ENCODE assay signal across 9 mouse cellular contexts in genomic region chr19:28726161-28726880, GRCm38 (mm10). TPM values are rescaled to one million over a fixed set of nuclear protein-coding genes. Genes with fewer than 3 reads are reported as not detected.
DNase-seq lines count a peak whose midpoint lies in the region; ATAC-seq lines count a peak whose summit lies in the region.
"Had no signal": no experiment of that assay in that cellular context is flagged by ENCODE, and none has a peak within 500 bp of the region (broad histone marks: within the 10 kb centered on the region; RNA-seq: fewer than 3 reads in every experiment).

No protein-coding gene starts in this region.

- no peaks in the 10 kb centered on the region for H3K9me3 ChIP-seq in kidney, embryonic 14.5 days (ENCODE audit: control insufficient read depth, low read length)
- H3K9me3 ChIP-seq: embryonic facial prominence, embryonic 13.5 days had no signal

- no peaks in the 10 kb centered on the region for H3K4me1 ChIP-seq in kidney, embryonic 14.5 days (ENCODE audit: control insufficient read depth, insufficient read depth, low read length)
- H3K4me1 ChIP-seq: embryonic facial prominence, embryonic 13.5 days had no signal

- H3K4me2 ChIP-seq in kidney, embryonic 14.5 days (replicated peaks; ENCODE audit: low read depth, low read length) = no peak overlapping the region
- H3K4me2 ChIP-seq: embryonic facial prominence, embryonic 13.5 days had no signal

- H3K4me3 ChIP-seq in kidney, embryonic 14.5 days (ENCODE audit: low read length) = no peak overlapping the region
- H3K4me3 ChIP-seq: embryonic facial prominence, embryonic 13.5 days had no signal

- no peaks in the 10 kb centered on the region for H3K27me3 ChIP-seq in kidney, embryonic 14.5 days (ENCODE audit: control insufficient read depth, insufficient read depth, low read length)
- H3K27me3 ChIP-seq: embryonic facial prominence, embryonic 13.5 days had no signal

- WGBS in kidney, embryonic 14.5 days = 58% methylated on average over 18 of the region's 18 CpGs

- H3K9ac ChIP-seq in kidney, embryonic 14.5 days (ENCODE audit: low read depth, low read length) = no peak overlapping the region
- H3K9ac ChIP-seq: embryonic facial prominence, embryonic 13.5 days had no signal

- peak; percentile 72 for DNase-seq in kidney, adult 18-20 months
- DNase-seq in NIH3T3 (ENCODE audit: low read depth) = peak; percentile 92
- DNase-seq in cerebellum, adult 8-10 months = peak; percentile 55
- DNase-seq in heart, adult 8-10 months (ENCODE audit: low spot score) = peak; percentile 75
- peak; percentile 56 to 77 for DNase-seq in layer of hippocampus, postnatal 25 days (ENCODE audit: extremely low spot score in 1 of 2, low spot score in 1 of 2)
- peak; percentile 15 to 17 for DNase-seq in natural killer cell, adult 2 months (ENCODE audit: low spot score in 2 of 2)
- DNase-seq in yolk sac, embryonic 10.5 days (ENCODE audit: low spot score) = peak; percentile 22

- no peak for ATAC-seq in kidney, embryonic 14.5 days (ENCODE audit: low FRiP score, low TSS enrichment)

- H3K36me3 ChIP-seq in kidney, embryonic 14.5 days (ENCODE audit: control insufficient read depth, insufficient read depth, low read length) = no peaks in the 10 kb centered on the region
- H3K36me3 ChIP-seq: embryonic facial prominence, embryonic 13.5 days had no signal

- H3K27ac ChIP-seq in kidney, embryonic 14.5 days (ENCODE audit: low read depth, low read length) = no peak overlapping the region
- H3K27ac ChIP-seq: embryonic facial prominence, embryonic 13.5 days had no signal

RNA-seq across cellular contexts. Expression of gene Glis3, which starts 46.4 kb away (rescaled TPM):
- polyA plus RNA-seq in kidney, embryonic 14.5 days (2014; fragmentation: Nextera tagmentation; extraction: Ambion mirVana) = 7.1 and 7.9 TPM in 2 replicates
- 1 to 10 TPM in 3 of 4 experiments, under 1 TPM in 1; 0.98 to 1.7 (median 1.5) TPM for total RNA-seq in heart, adult 8-10 months (2022)
- total RNA-seq in layer of hippocampus, postnatal 25 days (2021) = 10 to 100 TPM; 17.9 to 18.9 TPM

Comparison
In these comparisons a context has a peak if more than half of its experiments do, and no peak if none do; other contexts are left out.
1. DNase-seq: peak in every context shown above with its lines; median percentile 92 in NIH3T3; 75 in heart, adult 8-10 months; 72 in kidney, adult 18-20 months; 66 in layer of hippocampus, postnatal 25 days; 55 in cerebellum, adult 8-10 months; 22 in yolk sac, embryonic 10.5 days; 16 in natural killer cell, adult 2 months.
2. RNA of gene Glis3, which starts 46.4 kb away (total RNA-seq): 17.9 to 18.9 TPM in layer of hippocampus, postnatal 25 days; 0.98 to 1.7 TPM in heart, adult 8-10 months; every median in the first group is over 4 times any median in the second.